Mouse (Mus musculus) kidney, postnatal 0 days (tissue): ENCODE data around the gene Galnt7. TPM values are rescaled to one million over a fixed set of nuclear protein-coding genes. Genes with fewer than 3 reads are reported as not detected.

ENCODE experiments used
- ATAC-seq: fragments of 200-750 bp; cut with Nextera tagmentation; replicated peaks from 2 replicates; pipeline ENCODE4 v1.8.0; 2017; ENCODE audit warnings: low read depth, moderate number of reproducible peaks, moderate TSS enrichment, moderate library complexity; ENCODE audit not compliant: low FRiP score
- DNase-seq: peaks from one replicate; pipeline ENCODE4 v3.0.0-alpha.2; 2016; ENCODE audit warnings: low spot score
- H3K27ac ChIP-seq: fragments of 300-500 bp; sonication (generic); 2 replicates; pipeline ENCODE4 v1.5.1; 2014; ENCODE audit warnings: mild to moderate bottlenecking
- H3K27me3 ChIP-seq: fragments of 300-500 bp; sonication (generic); 2 replicates; pipeline ENCODE4 v1.6.1; 2014; ENCODE audit warnings: low read length, mixed read lengths; ENCODE audit not compliant: insufficient read depth
- H3K36me3 ChIP-seq: fragments of 300-500 bp; sonication (generic); 2 replicates; pipeline ENCODE4 v1.6.1; 2014; ENCODE audit warnings: low read length, mixed read lengths; ENCODE audit not compliant: insufficient read depth
- H3K4me1 ChIP-seq: fragments of 300-500 bp; sonication (generic); replicated peaks from 2 replicates; pipeline ENCODE4 v1.6.1; 2014; ENCODE audit warnings: antibody characterized with exemption, low read length, mixed read lengths; ENCODE audit not compliant: insufficient read depth
- H3K4me2 ChIP-seq: fragments of 300-500 bp; sonication (generic); 2 replicates; pipeline ENCODE4 v1.6.1; 2014; ENCODE audit warnings: mild to moderate bottlenecking, low read length, moderate library complexity, mixed read lengths
- H3K4me3 ChIP-seq: fragments of 300-500 bp; sonication (generic); replicated peaks from 2 replicates; pipeline ENCODE4 v1.5.1; 2014; ENCODE audit warnings: low read depth, low read length
- H3K9ac ChIP-seq: fragments of 300-500 bp; sonication (generic); 2 replicates; pipeline ENCODE4 v1.6.1; 2014; ENCODE audit warnings: low read depth, low read length
- H3K9me3 ChIP-seq: fragments of 300-500 bp; sonication (generic); replicated peaks from 2 replicates; pipeline ENCODE4 v1.6.1; 2016; ENCODE audit warnings: low read length, inconsistent platforms, mixed read lengths
- CTCF ChIP-seq: IDR thresholded peaks from 2 replicates; pipeline ENCODE4 v1.5.1; 2016; ENCODE audit warnings: antibody characterized with exemption, low read depth, mild to moderate bottlenecking, moderate library complexity
- WGBS: fragments of 180-500 bp; shearing (Covaris S2); extraction: QIAGEN DNeasy Blood & Tissue Kit; methylation state at CpG from one replicate; pipeline ENCODE4 v1.1.7; 2014; 5-methylcytosine and 5-hydroxymethylcytosine counted together
- polyA plus RNA-seq: library from polyadenylated mRNA; unstranded; fragments of >200 nt; fragmentation: Nextera tagmentation; extraction: Ambion mirVana; gene quantifications from 2 replicates; pipeline ENCODE4 v1.2.1, GENCODE M21; 2015

Gene Galnt7
- polyA plus RNA-seq, 1 experiment from 2014 or later = 14.9 TPM

DNA sequence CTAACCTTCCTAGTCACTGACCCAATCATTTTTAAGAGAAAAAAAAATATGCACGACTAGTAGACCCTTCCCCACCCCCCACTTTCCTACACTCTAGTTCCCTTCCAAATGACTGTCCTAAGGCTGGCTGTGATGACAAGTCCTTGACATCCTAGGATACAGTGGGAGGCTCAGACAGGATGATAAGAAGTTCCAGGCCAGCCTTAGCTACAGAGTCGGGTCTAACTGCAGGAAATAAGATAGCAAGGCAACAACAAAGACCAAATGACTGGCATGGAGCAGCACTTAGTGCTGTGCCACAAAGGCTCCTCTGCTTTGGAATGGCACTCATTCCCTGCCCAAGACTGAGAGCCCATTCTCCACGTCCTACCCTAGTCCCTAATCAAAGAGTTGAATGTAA, 16.6 kb downstream of the Galnt7 start:
- WGBS = 59% methylated on average over 3 of the region's 3 CpGs
- Histone ChIP-seq H3K4me3 (no peak overlapping the region), H3K4me2 (no peak overlapping the region), H3K27ac (no peak overlapping the region), H3K27me3 (no peaks in the 10 kb centered on the region), H3K9ac (no peak overlapping the region), H3K4me1 (0 out of 2 replicates have a peak, but pooled peaks cover 4% of the 10 kb centered on the region), H3K36me3 (no peaks in the 10 kb centered on the region), H3K9me3 (no peaks in the 10 kb centered on the region)
- no peak for ATAC-seq
- DNase-seq = no peak
- no peak for TF ChIP-seq CTCF

GRCm38 (mm10) chr8:57631780-57632179, 21.1 kb downstream of the Galnt7 start:
- 80% methylated on average over 7 of the region's 7 CpGs for WGBS
- Histone ChIP-seq H3K4me2 (no peak overlapping the region), H3K4me1 (no peaks in the 10 kb centered on the region; the same call in 1 of the 2 replicates), H3K9me3 (no peaks in the 10 kb centered on the region), H3K27ac (no peak overlapping the region), H3K4me3 (no peak overlapping the region), H3K9ac (no peak overlapping the region), H3K36me3 (no peaks in the 10 kb centered on the region), H3K27me3 (no peaks in the 10 kb centered on the region)
- ATAC-seq (no peak), DNase-seq (no peak)
- TF ChIP-seq CTCF = no peak

GRCm38 (mm10) chr8:57630148-57630547, 22.7 kb downstream of the Galnt7 start:
- ATAC-seq (no peak), DNase-seq (no peak)
- no peak overlapping the region for H3K4me3 ChIP-seq
- H3K27me3 ChIP-seq = no peaks in the 10 kb centered on the region
- TF ChIP-seq CTCF = no peak
- H3K4me1 ChIP-seq = no peaks in the 10 kb centered on the region; the same call in 1 of the 2 replicates
- no peak overlapping the region for H3K27ac ChIP-seq
- H3K9me3 ChIP-seq = no peaks in the 10 kb centered on the region
- H3K4me2 ChIP-seq = no peak overlapping the region
- no peak overlapping the region for H3K9ac ChIP-seq
- WGBS = 89% methylated on average over 8 of the region's 8 CpGs
- no peaks in the 10 kb centered on the region for H3K36me3 ChIP-seq

DNA sequence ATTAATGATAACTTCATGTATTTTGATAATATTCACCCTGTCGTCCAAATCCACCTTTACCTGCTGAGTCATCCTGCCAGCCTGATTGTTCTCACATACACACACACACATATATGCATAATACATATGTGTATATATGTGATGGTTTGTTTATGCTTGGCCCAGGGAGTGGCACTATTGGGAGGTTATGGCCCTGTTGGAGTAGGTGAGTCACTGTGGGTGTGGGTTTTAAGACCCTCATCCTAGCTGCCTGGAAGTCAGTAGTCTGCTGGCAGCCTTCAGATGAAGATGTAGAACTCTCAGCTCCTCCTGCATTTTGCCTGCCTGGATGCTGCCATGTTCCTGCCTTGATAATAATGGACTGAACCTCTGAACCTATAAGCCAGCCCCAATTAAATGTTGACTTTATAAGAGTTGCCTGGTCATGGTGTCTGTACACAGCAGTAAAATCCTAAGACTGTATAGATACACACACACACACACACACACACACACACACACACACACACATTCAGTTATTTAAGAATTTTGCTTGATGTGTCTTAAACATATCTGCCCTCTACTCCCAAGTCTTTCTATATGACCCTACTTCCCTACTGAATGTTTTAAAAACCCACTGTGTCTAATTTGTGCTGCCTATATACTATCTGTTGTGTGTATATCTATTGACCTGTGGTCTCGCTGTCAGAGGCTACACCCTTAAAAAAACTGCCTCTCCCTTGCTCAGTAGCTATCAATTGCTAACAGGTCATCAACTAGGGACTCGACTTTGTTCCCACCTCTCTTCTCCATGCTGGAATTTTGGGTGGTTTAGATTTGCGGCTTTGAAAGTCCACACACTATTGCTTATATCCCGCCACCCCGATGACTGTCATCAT, 23.8 kb downstream of the Galnt7 start:
- TF ChIP-seq CTCF = no peak
- H3K4me3 ChIP-seq = no peak overlapping the region
- ATAC-seq (no peak), DNase-seq (no peak)
- H3K27me3 ChIP-seq = no peaks in the 10 kb centered on the region
- no peak overlapping the region for H3K27ac ChIP-seq
- no peaks in the 10 kb centered on the region; the same call in 1 of the 2 replicates for H3K4me1 ChIP-seq
- H3K9ac ChIP-seq = no peak overlapping the region
- no peaks in the 10 kb centered on the region for H3K9me3 ChIP-seq
- 84% methylated on average over 6 of the region's 6 CpGs for WGBS
- no peak overlapping the region for H3K4me2 ChIP-seq
- no peaks in the 10 kb centered on the region for H3K36me3 ChIP-seq

DNA sequence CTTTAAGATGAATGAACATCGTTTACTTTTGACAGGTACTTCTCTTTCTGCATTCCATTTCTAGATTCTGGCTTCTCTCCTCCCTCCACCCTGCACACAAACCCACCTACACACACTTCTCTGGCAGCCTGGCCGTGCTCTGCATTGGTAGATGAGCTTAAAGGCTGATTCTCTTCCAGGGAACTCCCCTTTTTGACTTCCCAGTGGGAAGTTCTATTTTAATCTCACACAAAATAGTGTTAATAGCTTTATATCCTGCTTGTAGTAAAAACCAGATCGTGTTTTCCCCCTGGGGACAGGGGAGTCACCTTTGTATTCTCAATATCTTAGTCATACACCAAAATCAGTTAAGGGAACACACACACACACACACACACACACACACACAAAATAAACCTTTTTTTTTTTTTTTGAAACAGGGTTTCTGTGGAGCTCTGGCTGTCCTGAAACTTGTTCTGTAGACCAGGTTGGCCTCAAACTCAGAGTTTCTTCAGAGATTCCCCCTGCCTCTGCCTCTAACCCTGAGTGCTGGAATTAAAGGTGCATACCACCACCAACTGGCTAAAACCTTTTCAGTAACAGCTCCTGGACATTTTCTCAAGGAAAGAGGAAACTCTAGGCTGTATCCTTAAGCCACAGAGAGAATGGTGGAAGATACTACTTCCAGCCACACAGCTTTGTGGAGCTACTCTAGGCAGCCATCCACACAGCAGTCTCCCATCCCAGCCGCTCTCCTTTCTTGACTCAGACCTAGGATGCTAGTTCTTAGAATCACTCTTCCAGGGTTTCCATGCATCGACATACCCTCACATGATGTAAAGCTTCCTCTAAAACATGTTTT, 24.7 kb downstream of the Galnt7 start:
- ATAC-seq = no peak
- Histone ChIP-seq H3K9ac (no peak overlapping the region), H3K27me3 (no peaks in the 10 kb centered on the region), H3K4me2 (no peak overlapping the region), H3K9me3 (no peaks in the 10 kb centered on the region), H3K4me1 (no peaks in the 10 kb centered on the region; the same call in 1 of the 2 replicates), H3K27ac (no peak overlapping the region), H3K36me3 (no peaks in the 10 kb centered on the region), H3K4me3 (no peak overlapping the region)
- WGBS = 62% methylated on average over 5 of the region's 5 CpGs
- no peak for DNase-seq
- TF ChIP-seq CTCF = no peak

DNA sequence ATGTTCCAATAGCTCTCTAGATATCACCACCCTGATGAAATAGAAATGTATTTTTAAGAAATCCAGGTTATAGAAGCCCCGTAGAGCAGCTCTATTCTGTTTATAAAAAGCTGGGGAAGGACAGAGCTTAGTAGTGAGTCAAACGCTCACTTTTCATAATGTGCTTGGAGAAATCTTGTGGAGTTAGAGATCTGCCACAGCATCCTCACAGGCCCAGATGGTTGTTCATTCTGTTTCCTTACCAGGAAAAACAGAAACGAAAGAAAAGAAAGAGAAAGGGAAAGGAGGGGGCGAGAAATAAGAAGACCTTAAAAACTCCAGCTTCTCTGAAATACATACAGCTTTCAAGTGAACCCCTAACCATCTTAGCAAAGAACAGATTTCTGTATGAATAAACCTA, 28.9 kb downstream of the Galnt7 start:
- Histone ChIP-seq H3K4me2 (no peak overlapping the region), H3K4me1 (no peaks in the 10 kb centered on the region; the same call in 1 of the 2 replicates), H3K9ac (no peak overlapping the region), H3K9me3 (no peaks in the 10 kb centered on the region), H3K27ac (no peak overlapping the region), H3K27me3 (no peaks in the 10 kb centered on the region), H3K4me3 (no peak overlapping the region), H3K36me3 (no peaks in the 10 kb centered on the region)
- 87% methylated on average over 4 of the region's 4 CpGs for WGBS
- DNase-seq = no peak
- ATAC-seq = no peak
- TF ChIP-seq CTCF = no peak
